Mouse (Mus musculus) c-Kit-positive CD71-positive TER-119-positive erythroid progenitor cells, embryonic 14.5 days (primary cell): ENCODE data around the gene Tmprss15.

Source experiments
- DNase-seq: peaks from one replicate; pipeline ENCODE4 v3.0.0-alpha.2; 2013; ENCODE audit warnings: low spot score

Tmprss15 gene

DNA sequence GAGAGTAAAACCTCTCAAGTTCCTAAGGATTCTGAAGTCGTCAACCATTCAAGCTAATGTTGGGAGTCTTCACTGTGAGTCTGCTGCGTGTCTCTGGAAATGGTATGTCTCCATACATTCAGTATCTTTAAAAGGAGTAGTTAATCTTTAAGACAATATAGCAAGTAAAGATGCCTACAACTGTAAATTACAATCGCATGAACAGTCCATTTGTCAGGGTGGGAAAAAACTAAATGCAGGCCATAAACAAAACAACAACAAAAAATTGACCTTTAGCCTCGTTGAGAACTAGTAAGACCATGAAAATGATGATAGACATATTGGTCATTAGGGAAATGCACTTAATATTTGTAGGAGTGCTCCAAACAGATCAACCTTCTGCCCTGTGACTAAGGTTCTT is at the start of gene Tmprss15:
TSS of gene Tmprss15 (minus strand) at position 101 of the 400 bp plus-strand sequence.
- no peak for DNase-seq

DNA sequence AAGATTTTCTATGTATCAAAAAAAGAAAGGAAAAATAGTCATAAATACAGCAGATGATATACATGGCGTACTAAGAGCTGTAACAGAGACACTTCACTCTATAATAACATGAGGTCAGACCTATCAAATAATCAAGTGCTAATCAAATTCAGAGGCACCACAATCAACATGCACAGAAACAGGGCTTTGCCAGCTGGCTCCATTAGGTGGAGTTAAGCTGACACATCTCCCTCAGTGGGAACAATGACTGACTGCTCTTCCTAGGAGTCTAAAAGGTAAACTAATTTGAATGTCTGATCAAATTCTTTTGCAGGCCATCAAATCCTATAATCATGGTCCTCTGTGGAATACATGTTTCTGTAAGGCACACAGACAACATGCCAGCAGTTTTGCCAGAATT is 24.0 kb upstream of the Tmprss15 start:
- DNase-seq = no peak

DNA sequence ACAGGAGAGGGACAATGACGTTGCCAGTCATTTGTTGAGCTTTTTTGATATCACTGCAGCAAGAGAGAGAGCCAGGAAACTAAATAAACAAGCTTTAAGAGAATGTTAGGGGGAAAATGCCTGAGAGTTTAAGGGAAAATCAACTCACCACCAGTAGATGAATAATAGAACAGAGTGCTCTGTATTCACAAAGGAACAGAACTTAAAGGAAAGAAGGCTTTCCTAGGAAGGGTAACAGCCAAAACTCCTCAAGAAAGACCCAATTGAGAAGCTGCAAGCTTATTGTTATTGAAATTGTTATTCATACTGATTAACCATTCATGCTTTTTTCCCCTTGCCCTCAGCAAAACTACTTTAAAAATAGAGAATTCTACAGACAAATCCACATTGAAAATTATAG is 18.6 kb upstream of the Tmprss15 start:
- no peak for DNase-seq

DNA sequence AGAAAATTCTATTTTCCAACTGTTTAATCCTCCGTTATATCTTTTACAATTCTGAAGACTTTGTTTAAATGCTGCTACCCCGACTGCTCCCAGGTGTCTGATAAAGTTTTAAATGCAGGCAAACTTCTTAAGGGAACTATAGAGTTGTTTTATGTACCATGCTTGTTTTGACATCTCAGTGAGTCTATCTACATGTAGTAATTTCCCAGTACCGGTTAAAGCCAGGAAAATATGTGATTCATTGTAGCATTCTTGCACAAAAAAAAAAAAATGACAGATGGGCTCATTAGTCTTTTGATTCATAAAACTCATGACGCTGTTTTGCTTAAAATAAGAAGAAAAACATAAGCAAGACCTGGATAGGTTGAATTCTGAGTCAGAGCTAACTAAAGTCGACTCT is 18.1 kb upstream of the Tmprss15 start:
- DNase-seq = no peak

DNA sequence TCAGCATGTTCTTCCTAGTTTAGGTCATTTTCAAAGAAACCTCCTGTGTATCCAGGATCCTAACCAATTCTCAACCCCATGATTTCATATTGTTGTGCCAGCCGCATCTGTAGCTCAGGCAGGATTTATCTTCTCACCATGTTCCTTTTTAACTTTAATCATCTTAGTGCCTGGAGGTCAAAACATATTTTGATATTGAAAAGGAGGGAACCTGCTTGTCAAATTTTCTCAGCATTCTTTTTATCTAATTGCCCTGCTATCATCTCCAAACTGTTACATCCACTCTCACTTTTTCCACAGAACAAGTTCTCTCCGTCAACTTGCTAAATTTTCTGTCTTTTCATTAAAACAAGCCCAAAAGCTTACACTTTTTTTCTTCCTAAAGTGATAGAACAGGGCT is 9.4 kb upstream of the Tmprss15 start:
- no peak for DNase-seq

DNA sequence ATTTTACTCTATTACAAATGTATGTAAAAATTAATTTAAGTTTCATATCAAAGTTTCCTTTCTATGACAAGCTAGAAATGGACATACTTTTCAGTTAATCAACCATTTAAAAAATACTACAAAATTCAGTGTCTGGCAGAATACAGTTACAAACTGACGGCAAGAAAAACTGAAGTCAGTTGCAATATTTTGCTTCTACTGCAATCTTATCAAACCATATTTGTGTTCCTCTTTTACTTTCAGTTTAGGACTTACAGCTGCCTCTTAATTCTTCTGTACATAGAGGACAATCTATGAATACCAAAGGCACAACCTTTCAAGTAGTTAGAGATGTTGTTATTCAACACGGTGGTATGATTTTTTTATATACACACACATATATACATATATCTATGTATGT is 7.4 kb upstream of the Tmprss15 start:
- DNase-seq = no peak

DNA sequence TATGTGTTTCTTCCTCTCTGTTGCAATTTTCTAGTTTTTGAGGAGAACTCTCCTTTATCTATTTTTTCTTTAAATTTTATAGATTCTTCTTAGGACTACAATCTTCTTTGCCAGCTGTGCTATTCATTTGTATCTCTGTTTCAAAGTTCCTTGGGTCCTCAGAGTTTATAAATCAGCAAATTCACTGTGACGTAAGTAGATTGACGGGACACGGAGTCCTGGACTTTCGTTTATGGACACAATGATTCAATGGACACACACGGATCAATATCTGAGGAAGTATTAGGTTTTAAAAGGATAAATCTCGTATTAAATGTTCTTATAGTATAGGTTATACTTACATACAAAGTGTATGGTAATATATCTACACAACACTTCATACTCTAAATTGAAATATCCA is 4.3 kb downstream of the Tmprss15 start:
- no peak for DNase-seq

DNA sequence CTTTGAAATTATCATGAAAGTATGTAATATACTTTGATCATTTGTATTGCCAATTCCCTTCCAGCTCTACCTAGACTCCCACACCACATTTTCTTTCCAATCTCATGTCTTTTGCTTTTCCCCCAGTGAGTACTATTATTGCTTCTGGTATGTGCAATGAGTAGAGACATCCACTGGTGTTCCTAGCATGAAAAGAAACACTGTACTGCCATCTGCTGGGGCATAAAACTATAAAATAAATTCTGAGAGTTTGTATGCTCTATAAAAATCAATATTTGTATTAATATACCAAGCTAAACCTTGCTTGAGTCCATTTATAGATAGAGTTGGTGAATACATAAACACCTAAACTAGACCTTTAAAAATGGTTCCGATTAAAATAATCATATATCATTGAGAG is 27.0 kb downstream of the Tmprss15 start:
- no peak for DNase-seq

DNA sequence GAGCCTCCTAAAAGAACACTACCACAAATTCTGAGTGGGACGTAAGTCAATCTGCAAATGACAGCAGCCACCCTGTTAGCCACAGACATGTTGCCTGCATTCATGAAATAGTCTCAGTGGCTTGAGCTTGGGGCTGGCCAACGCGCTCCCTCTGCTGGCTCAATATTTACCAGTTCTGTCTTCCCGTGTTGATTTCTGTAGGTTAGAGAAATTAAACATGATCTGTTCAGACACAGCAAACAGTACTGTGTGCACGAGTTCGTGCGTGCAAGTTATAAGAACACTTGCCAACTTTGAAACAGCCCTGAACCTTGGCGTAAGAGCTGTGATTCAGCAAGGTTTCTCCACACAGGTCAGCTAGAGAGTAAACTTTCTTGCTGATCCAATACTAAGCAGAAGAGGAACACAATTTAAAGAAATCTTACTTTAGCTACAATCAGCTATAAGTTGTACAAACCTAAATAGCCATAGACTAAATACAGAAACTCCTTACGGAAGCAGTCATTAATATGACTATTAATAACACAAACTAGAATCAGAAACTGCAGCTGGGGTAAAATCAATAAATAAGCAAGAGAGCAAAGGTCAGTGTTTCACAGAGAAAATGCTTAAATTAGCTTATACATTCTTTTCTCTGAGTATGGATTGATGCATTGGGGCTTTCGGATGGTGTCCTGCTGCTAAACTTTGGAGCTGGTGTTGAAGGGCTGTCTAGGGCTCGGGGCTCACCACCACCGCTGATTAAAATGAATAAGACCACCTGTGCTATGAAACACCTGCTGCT is 31.9 kb downstream of the Tmprss15 start:
- DNase-seq = no peak

DNA sequence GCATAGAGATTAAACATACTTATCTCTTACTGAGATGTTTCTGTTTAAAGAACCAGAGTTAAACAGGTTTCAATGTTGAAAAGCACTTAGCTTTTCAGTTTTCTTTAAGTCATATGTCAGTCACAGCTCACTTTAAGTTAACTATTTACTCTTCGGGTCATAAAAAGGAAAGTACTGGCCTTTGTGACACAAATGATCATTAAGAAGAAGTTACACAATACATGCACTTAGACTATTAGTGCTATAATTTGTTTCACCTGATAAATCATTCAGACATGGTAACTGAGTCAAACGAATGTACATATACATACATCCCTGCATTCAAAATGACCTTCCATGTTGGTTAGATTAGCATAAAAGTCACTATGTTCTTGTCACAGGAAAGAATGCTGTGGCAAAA is 58.3 kb downstream of the Tmprss15 start:
- DNase-seq = no peak

DNA sequence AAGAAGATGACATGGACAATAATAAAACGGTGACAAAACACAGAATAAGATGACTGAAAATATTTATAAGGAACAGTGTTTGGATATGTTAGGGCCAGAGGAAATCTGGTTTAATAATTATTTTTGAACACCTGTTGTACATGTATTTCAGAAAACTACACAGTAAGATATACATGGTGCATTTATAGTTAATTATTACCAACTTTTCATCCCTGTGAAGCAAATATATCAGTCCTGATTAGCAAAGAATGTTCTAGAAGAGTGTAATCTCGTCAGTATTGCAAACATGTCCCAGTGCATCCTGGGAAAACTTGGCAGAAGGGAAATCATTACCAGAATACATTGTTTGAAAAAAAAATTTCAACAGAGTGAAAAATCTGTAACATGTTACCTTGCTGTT is 88.1 kb downstream of the Tmprss15 start:
- DNase-seq = no peak

DNA sequence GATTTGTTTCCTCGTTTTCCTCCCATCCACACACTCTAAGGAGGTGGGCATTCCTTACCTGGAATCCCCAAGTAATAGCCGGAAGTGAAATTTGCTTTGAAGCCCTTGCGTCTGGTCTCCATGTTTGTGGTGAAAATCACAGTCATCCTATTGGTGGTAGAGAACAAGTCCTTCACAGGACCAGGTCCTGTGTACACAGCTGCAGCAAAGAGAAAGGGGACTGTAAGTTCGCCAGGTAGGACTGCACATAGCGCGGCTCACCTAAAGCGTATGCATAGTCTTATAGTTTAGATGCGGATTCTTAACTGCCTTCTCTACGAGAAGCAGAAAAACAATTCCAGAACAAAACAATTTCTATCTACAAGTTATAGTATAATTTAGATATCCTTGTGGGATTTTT is 89.2 kb downstream of the Tmprss15 start:
- no peak for DNase-seq

DNA sequence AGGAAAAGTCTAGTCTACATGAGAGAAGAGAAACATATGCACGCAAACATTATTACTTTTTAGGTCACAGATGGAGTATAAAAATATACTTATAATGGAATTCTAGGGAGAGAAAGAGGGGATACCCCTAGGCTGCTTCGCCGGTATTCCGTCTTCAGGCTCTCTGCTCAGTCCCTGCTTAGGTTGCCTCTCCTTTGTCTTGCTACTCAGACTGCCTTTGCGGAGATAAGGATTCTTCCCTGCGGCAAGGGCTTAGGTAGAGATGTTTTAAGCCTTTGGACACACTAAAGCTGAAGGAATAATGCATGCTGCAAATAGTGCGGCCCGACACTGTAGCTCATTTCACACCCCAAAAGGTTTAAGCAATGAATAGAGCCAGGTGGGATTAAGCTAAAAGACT is 114.5 kb downstream of the Tmprss15 start:
- DNase-seq = no peak

DNA sequence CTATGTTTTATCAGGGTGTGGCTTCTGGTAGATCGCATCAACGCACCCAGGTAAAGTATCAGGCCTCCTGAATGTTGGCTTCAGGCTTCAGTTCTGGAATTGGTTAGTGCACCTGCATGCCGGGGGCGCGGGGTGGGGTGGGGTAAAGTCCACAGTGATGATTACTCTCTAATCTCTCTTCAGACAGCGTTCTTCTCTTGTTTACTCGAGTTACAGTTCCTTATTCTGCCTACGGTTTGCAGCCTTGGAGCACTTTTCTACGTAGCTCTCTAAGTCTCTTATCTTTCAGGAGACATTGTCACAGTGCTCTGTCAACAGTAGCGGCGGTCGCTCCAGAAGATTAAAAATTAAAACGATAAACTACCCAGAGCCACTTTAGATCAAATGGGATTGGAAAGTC is 116.8 kb downstream of the Tmprss15 start:
- no peak for DNase-seq

DNA sequence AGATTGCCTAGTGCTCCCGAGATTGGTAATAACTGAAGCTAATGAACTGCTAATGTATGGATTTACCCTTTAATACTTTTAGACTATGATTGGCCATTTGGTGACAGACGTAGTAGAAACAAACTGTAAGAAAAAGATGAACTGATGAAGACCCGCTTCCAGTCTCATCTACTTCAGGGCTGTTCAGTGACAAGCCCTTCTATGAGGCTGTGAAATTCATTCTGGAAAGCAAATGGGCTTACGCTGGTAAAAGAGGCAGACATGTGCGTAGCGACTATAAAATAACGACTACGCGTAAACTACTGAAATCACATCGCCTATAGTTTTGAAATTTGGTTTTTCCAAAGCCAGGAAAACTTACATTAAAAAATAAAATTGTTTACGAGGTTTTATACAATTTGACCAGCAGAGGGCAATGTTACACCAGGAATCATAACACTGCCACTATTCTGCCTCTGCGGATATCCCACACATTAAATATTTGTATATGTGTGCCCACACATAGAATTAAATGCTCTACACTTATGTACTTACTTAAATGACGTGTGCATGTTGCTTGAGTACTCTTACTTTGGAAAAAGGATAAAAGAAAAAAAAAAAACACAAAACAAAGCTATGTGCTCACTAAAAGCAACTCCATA is 121.7 kb downstream of the Tmprss15 start:
- DNase-seq = peak; percentile 0

DNA sequence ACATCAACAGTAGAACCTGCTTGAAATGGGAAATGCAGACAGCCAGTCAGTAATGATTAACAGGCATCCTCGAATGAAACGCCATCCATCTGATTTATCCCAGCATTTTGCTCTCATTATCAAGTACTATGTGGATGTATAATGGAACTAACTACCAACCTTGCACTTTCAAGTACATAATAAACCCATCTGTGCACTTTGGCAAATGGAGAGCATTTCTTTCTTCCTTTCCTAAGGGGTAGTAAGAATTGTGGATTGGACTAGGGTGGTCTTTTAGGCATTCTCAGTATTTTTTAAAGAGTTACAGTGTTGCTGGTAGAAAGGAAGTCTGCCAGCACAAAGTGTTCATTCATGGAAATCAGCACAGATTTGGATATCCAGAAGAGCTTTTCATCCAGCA is 133.5 kb downstream of the Tmprss15 start:
- DNase-seq = no peak

DNA sequence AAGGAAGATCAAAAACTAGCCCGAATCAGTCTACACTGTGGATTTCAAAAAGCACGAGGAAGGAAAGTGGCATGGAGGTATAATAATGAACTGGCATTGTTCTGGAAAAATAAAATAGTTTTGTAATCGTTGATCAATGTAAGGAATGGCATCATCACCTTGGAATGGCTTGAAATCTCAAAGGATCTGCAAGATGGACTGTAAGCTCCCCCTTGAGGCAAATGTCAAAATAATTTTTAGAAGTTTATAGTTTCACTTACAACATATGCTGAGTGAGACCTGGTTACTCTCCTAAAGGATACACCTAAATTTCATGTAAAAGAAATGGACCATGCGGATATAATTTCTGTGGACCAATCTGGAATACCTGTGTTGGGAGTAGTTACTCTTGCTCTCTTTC is 140.5 kb downstream of the Tmprss15 start:
- no peak for DNase-seq

DNA sequence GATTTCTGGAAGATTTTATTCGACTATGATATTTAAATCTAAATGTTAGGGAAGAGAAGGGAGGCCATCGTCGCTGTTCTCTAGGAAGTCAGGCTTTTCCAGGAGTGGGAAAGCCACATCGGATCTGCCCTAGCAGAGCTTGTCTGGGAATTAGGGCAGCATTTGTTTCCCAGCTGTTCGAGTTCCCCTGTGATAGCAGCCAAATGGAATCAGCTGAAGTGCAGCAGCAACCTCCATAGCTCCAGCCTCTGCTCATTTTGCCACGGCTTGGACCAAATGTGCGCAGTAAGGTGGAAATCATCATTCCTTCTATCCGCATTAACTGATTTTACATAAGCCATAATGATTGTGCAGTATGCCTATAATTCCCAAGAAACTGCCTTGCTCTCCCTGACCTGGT is 153.1 kb downstream of the Tmprss15 start:
- DNase-seq = no peak

DNA sequence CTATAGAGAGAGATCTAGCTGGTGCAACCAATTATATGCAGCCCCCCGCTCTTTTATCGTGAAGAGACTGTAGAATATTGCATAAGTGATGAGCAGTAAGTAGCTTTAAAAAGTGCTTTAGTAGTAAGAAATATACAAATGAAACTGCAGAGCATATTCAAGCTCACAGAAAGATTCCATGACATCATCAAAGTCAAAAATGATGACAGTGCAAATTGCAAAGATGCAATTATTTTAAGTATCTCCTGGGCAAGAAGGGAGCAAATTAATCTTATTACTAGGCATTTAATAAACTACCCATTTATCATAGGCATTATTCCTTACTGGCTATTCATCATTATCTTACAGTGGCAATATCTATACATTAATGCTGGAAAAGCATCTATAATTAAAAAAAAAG is 156.6 kb downstream of the Tmprss15 start:
- DNase-seq = no peak

DNA sequence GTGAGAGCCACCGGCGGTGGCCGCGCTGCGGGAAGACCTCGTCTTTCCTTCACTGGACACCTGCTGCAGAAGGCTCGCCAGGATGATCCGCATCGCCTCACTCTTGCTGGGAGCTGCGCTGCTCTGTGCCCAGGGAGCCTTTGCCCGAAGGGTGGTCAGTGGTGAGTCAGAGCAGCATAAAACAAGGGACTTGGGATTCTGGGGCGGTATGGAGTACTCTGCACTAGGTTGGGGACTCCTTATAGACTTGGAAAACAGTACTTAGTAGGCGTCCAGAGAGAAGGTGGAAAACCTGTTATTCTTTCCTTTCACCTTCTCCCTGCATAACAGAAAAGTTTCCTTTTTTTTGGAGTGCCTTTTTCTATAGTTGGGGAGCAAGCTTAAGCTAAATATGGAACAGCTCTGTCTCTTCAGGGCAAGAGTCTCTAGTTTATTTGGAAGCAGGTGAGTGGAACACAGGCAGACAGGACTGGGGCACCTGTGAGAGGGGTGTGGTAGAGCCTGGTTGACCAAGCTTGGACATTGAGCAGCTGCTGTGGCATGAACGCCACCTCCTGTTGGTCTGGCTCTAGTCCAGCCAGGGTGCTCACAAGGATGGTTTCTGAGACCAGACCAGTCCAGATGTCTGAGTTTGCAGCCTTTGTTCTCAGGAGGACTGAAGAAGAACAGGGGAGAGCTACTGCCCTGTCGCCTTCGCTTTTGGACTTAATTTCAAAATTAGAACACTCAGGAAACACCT is 159.4 kb downstream of the Tmprss15 start:
- DNase-seq = no peak

DNA sequence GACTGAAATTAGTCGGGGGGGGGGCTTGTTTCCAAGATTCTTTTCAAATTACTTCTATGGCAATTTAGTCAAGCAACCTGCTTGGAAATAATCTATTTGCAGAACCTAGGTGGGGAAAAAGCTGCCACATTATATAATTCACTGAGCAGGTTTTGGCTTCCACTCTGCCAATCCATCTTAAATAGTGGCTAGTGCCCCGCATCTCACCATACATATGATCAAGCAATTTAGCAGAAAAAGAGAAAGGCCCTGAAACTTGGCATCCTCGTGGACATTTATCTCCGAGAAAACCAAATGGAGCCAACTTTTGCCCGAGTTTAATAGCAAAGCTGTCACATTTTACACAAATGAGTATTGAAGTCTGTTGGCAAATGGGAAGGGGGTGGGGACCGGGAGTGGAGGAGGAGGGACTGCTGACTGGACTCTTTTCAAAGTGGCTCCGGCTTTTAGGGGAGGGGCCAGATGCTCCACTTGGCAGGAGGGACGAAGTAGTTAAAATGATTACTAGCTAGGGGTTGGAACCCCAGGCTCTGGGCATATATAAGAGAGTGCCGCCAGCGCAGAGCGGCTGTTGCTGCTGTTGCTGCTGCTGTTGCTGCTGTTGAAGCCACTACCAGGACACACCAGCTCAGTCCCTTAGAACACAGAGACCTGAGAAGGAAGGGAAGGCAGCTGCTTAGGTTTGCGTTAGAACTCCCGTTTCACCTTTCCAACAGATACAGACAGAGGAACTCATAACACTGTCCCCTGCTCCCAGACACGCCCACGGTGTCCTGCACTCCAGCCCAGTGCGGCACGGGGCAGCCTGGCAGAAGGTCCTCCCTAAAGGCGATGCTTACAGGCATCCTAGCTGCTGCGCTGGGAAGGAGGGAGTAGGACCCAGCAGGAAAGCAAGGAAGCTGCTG is 160.3 kb downstream of the Tmprss15 start, which contains the start of gene Chodl:
TSS of gene Chodl (plus strand) at position 567 of the 905 bp plus-strand sequence.
- DNase-seq = no peak

DNA sequence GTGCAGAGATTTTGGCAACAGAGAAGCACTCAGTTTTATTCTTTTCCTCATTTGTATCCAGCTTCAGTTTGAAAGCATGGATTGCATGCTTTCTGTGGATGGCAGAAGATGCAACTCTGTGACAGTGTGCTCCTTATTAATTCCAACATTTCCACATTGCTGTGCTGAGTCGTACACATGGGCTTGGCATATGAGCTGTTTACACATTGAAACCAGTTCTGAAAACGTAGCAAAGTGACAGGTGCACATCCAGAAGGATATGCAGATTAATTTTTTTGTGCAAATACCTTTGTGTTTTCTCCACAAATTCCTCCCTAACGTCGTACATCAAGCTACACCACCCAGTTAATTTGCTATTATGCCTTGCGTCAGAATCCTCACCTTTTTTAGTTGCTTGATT is 168.3 kb downstream of the Tmprss15 start:
- no peak for DNase-seq
